Mouse (Mus musculus): ENCODE measurements around the gene Swap70.

DNA sequence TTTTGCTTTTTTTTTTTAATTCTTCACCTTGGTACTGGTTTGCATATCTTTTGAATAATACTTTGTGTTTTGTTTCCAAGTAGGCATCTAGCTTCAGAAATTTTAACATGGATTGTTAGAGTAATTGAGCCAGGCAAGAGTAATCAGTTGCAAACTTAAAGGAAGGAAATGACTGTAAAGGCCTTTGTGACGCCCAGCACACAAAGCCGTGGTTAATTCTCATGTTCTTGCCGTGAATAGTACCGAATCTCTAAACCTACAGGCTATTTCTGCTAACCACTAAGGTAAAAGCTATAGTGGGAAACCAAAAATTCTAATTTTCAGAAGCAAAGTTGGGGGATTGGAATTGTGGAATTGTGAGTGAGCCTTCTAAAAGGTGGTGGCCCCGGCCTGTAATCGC is 8.5 kb downstream of the Swap70 start:
- TF ChIP-seq GATA1 (IDR thresholded peaks at IDR 0.05; ENCODE audit: borderline replicate concordance, low read length) (no peak), FLI1 (IDR thresholded peaks at IDR 0.05; ENCODE audit: low read length) (no peak)

All from megakaryocyte, embryonic 14.5 days (primary cell).